Mouse (Mus musculus) layer of hippocampus, postnatal 14 days (tissue): Measurements from ENCODE around the gene Nav1. TPM values are rescaled to one million over a fixed set of nuclear protein-coding genes. Genes with fewer than 3 reads are reported as not detected.
A peak's percentile ranks its signal among the peaks of the same experiment; 100 is the strongest.

ENCODE experiments used
- DNase-seq, 2 experiments: peaks; one replicate each; pipeline ENCODE4 v3.0.0; 2021 to 2022; ENCODE audit warnings: low spot score in 2 of 2, mixed read lengths in 1 of 2
- total RNA-seq, 2 experiments: library from RNA; stranded (reverse); gene quantifications; 2 replicates each; pipeline ENCODE4 v1.2.3; 2021

The Nav1 gene
- total RNA-seq, 2 experiments from 2014 or later, result 161 to 168 TPM

GRCm38 (mm10) chr1:135520550-135521168 is 86.4 kb downstream of the Nav1 start:
- DNase-seq, result no peak

DNA sequence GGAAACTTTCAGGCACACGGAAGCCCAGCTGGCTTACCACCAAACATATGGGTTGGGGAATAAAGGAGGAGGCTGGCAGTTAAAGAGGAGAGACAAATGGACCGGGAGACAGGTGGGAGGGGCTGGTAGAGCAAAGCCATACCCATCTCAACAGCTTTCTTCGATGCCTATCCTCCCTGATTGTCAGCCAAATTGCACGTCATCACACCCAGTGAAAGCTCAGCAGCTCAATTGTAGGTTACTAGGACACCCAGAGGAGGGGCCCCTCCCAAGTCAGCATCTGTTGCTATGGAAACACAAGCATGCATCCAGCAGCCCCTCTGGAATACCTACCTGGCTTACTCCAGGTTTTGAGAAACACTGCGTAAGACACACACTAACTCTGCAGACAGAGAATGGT is 88.4 kb downstream of the Nav1 start:
- peak in 1 of 2 experiments; percentile 42 for DNase-seq

GRCm38 (mm10) chr1:135517469-135517868 is 89.6 kb downstream of the Nav1 start:
- DNase-seq, result no peak

DNA sequence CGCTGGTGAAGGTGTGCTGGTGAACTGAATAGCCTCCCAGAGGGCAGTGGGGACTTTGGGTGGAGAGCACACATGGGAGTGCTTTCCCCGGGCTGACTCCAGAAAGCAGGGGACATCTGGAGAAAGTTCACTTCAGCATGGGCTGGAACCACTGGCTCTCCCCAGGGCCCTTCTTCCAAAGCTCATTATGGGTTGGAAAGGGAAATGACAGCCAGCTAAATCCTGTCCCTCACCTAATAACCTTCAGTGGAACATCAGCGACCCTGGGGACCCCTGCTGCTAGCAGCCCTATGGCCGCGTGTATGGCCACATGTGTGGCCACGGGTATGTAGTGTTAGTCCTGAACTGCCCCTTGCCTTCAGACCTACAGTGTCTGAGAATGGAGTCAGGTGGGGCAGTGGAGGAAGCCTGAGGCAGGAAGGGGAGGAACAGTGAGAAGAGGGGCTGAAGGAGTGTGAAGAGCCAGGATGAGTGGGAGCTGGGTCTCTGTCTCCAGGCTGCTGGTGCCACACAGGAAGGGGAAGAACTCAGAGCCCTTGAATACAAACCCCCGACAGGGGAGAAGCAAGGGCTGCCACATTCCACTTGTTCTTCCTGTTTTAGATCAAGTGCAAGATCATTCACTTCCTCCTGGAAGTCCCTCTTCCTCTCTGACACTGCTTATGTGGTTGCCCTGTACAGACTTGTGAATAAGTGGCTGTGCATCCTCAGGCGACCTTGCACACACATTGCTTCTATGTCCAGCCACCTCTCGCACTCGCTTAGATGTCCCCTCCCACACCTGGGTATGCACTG is 90.4 kb downstream of the Nav1 start:
- no peak for DNase-seq

GRCm38 (mm10) chr1:135515633-135516238 is 91.4 kb downstream of the Nav1 start:
- no peak for DNase-seq

GRCm38 (mm10) chr1:135514913-135515632 is 92.0 kb downstream of the Nav1 start:
- no peak for DNase-seq

DNA sequence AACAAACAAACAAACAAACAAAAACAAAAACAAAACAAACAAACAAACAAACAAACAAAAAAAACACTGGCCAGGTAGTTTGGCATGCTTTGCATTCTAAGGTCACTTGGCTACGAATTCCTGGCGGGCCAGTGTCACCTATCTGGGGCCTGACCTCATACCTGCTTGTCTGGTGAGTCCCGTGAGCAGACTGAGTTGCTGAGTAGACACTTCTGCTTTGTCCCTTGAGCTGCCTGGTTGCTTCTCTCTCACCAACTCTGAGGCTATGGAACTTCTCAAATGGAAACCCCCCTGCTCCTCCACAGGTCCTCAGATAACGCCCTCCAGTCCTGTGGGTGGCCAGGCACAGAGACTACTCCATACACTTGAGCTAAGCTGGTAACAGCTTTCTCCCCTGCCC is 93.0 kb downstream of the Nav1 start:
- no peak for DNase-seq

- DNase-seq, result peak in 1 of 2 experiments; percentile 62
Measured at GRCm38 (mm10) chr1:135513464-135513863, 93.6 kb downstream of the Nav1 start.

DNA sequence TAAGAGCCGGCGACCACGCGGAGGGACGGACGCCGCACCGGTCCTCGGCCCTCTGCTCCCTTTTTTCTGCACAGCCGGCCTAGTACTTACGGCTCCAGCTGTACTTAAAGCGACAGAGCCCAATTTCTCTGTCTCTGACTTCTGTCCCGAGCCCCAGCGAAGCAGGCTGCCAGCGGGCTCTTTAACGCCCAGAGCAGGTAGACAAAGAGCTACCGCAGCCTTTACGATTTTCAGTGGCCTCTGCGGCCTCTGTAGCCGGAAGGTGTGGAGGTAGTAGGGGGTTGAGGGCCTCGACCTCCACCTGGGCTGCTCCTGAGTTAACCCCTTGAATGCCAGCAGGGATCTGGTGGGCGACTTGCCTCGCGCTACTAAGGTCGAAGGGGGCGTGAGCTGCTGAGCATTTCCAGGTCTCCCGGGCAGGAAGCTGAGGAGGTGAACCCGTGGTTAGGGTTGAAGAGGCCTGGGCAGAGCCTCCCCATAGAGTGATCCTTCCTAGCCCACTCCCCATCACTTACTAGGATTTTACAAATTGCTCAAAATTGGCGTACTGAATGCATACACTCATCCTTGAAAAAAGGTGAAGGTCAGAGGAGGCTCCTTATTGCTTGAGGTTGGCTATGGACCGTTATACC is 96.6 kb downstream of the Nav1 start:
- DNase-seq, result peak in 1 of 2 experiments; percentile 37

DNA sequence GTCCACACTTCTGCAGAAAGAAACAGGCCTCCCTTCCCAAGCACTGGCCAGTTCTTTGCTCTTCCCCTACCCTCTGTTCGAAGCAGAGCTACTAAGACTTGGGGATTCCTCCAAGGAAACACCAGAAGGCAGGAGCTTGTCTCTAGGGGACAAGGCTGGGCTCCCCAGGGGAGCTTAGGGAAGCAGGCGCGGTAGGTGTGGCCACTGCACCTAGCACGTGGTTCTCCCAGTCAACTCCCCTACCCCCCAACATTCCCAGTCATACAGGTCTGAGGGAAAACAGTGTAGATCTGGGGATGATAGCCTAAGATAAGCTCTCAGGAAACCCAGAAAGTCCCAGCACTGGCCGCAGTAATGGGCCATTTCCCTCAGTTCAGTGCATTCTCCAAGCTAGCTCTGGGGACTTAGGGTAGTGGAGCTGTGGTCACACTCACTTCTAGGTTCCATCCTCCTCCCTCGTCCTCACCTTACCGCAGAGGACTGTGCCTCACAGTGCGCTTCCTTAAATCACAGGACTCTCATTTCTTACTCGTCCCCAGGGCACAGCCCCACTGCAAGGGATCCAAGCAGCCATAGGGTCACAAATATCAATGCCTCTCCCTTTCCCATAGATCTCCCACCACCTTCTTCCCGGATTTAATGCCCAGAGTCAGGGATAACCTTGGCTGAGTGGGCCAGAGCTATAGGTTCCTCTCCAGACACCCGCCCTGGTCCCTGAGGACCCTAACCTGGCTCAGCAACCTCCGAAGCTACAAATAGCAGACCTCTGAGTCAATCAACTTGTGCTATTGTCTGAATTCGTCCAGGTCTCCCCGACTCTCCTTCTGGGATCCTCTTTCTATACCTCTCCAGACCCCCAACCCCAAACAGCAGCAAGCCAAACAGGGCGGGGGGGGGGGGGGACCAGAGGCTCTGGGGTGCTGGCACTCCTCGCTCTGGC is 97.7 kb downstream of the Nav1 start:
- DNase-seq, result no peak

DNA sequence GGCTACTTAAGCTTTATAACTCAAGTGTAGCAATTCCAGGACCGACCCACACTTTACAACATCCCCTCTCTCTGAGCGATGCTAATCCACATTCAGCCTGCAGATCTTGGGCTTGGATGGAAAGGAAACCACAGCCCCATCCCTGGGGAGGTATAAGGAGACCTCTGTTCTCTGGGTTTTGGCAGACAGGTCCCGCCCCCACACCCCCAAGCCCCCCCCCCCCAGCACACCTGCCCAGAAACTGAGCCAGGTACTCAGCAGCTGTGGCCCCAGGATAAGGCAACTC is 98.8 kb downstream of the Nav1 start:
- DNase-seq, result no peak

DNA sequence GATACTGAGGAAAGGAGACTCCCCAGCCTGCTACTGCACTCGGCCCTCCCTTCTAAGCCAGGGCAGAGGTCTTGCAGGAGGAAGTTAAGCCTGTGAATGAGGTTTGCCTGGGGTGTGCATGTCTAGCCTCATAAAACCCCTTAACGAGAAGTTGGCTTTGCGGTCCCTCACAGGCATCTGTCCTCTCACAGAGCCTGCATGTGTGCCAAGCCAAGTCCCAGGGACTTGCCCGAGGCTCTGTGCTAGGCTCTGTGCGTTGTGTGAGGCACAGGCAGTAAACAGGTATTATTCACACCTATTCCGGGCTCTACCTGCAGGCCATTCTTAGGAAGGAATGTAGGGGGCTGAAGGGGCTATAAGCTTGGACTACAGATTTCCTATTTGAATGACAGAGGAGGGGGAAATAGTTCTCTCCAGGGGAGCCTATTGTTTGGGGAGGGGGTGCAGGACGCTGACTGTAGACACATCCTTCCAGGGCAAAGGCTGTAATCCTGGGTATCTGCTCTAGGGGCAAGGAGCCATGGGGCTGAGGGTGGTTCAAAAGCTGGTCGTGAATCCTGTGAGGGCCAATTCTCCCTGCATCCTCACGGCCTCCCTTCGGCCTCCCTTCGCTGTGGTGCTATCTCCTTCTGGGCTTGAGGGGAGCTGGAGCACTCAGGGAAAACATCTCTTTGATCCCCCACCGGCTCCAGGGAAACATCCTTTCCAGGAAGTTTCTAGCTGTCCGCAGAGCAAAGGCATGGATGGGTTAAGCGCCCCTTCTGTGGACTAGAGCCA is 99.3 kb downstream of the Nav1 start:
- no peak for DNase-seq

DNA sequence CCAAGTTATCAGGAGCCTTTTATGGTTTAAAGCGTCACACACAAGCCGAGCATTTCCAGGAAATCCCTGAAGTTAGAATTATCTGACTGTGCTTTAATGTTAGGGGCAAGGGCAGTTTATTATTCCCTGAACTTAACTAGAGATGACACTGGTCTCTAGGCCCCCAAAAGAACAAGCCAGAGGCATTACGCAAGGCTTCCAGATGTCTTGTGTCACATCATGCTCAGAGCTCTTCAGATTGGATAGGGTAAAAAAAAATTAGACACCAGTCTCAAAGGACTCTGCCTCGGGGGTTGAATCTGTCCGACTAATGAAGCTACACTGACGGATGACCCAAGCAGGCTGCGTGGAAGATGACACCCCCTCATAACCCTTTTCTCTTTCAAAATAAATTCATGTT is 101.6 kb downstream of the Nav1 start:
- DNase-seq, result no peak

DNA sequence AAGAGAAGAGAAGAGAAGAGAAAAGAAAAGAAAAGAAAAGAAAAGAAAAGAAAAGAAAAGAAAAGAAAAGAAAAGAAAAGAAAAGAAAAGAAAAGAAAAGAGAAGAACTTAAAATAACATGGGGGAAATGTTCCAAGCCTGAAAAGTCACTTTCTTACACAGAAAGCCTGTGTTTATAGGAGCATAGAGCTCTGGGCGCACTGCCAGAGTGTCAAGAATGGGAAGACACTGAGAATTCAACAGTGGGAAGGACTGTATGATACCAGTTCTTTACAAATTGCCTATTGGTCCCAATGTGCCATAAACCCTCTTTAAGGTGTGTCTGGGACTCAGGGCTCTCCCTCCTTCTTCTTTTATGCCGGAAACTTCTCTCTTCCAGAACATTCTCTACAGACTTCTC is 103.7 kb downstream of the Nav1 start:
- no peak for DNase-seq

- DNase-seq, result no peak
Measured at GRCm38 (mm10) chr1:135502750-135503149, 104.3 kb downstream of the Nav1 start.

GRCm38 (mm10) chr1:135502135-135502534 is 105.0 kb downstream of the Nav1 start:
- no peak for DNase-seq

DNA sequence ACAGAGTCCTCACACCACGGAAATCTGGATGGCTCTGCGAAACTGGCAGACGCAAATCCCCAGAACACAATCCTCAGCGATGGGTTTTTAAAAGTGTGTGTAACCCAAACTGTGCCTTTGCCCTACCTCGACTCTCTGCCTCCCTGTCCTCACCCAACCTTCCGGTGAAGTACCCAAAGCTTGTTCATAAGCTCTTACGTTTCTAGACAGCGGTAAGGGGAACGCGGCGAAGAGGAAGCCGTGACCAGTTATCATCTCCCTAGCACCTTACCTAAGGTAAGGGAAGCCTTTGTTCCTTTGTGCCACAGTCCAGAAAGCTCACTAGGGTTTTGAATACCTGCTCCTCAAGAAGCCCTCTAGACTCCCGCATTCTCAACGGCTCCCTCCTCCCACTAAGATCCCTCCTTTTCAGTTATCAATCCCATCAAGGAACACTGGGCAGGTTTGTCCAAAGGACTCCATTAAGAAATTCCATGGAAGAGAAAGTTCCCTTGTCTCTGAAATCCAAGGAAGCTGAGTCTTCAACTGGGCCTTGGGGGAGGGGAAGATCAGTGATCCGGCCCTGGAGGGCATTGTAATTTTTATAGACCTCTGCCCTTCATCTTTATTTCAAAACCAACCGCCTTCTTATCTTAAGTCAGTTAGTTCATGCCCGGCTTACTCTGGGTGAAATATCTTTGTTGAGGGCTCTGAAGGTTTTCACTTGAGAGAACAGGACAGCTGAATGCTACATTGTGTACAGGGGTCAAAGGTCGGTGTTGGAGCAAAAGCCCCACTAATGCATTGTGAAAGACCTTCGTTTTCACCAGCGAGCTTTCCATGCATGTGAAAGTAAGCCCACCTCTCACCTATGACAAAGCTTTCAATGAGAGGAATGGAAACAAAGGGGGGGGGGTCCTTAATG is 108.4 kb downstream of the Nav1 start:
- DNase-seq, result no peak

- DNase-seq, result no peak
Measured at GRCm38 (mm10) chr1:135495048-135495447, 112.0 kb downstream of the Nav1 start.

DNA sequence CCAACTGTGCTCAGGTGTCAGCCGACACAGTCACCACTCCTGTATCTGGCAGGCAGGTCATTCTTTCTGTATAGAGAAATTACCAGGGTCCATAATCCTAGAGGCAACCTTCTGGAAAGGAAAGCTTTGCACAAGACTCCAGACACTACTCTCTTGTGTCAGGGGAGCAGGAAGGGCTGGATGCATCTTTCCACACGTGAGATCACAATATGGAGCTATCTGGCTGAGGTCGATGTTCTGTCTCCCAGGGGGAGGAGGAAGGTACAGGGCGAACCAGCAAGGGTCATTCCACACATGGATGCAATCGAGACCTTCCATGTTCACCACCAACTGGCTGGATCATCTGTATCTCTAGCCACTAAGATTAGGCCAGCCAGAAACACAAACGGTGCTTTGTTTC is 113.2 kb downstream of the Nav1 start:
- no peak for DNase-seq
